ENCODE assay signal across 19 mouse cellular contexts in genomic region chr4:106054324-106054723, GRCm38 (mm10).
DNase-seq lines count a peak whose midpoint lies in the region; ATAC-seq and TF ChIP-seq lines count a peak whose summit lies in the region.
"Had no signal": no experiment of that assay in that cellular context is flagged by ENCODE, and none has a peak within 500 bp of the region (broad histone marks: within the 10 kb centered on the region; RNA-seq: fewer than 3 reads in every experiment).

No protein-coding gene starts in this region.

- H3K9me3 ChIP-seq in forebrain, postnatal 0 days (ENCODE audit: low read length), result no peaks in the 10 kb centered on the region
- no peaks in the 10 kb centered on the region for H3K9me3 ChIP-seq in forebrain, embryonic 14.5 days (replicated peaks; ENCODE audit: control insufficient read depth, low read length)
- H3K9me3 ChIP-seq in kidney, embryonic 16.5 days (ENCODE audit: low read length), result no peaks in the 10 kb centered on the region
- no peaks in the 10 kb centered on the region for H3K9me3 ChIP-seq in embryonic facial prominence, embryonic 10.5 days
- H3K9me3 ChIP-seq: embryonic facial prominence, embryonic 12.5 days; kidney, embryonic 15.5 days; neural tube, embryonic 13.5 days; stomach, embryonic 15.5 days had no signal

- TF ChIP-seq POLR2A in kidney, adult 2 months (IDR thresholded peaks at IDR 0.05; ENCODE audit: low read depth, low read length), result no peak

- no peak overlapping the region for H3K27ac ChIP-seq in forebrain, postnatal 0 days (ENCODE audit: low read depth, low read length)
- H3K27ac ChIP-seq in forebrain, embryonic 14.5 days (ENCODE audit: low read depth, low read length), result no peak overlapping the region
- no peak overlapping the region for H3K27ac ChIP-seq in kidney, adult 2 months (ENCODE audit: insufficient read depth, low read depth, low read length)
- no peak overlapping the region for H3K27ac ChIP-seq in kidney, embryonic 16.5 days (ENCODE audit: low read length)
- H3K27ac ChIP-seq in embryonic facial prominence, embryonic 10.5 days (replicated peaks), result no peak overlapping the region
- H3K27ac ChIP-seq: embryonic facial prominence, embryonic 12.5 days; kidney, embryonic 15.5 days; neural tube, embryonic 13.5 days; stomach, embryonic 15.5 days had no signal

- WGBS in forebrain, postnatal 0 days, result 74% methylated on average over 7 of the region's 7 CpGs
- 88% methylated on average over 7 of the region's 7 CpGs for WGBS in forebrain, embryonic 14.5 days
- 70% methylated on average over 7 of the region's 7 CpGs for WGBS in kidney, adult 2 months
- 71% methylated on average over 7 of the region's 7 CpGs for WGBS in kidney, embryonic 16.5 days
- WGBS in embryonic facial prominence, embryonic 10.5 days, result 81% methylated on average over 7 of the region's 7 CpGs

- no peak overlapping the region for H3K9ac ChIP-seq in forebrain, postnatal 0 days
- no peak overlapping the region for H3K9ac ChIP-seq in forebrain, embryonic 14.5 days (ENCODE audit: low read length)
- no peak overlapping the region for H3K9ac ChIP-seq in kidney, embryonic 16.5 days (replicated peaks; ENCODE audit: low read length)
- H3K9ac ChIP-seq: embryonic facial prominence, embryonic 12.5 days; kidney, embryonic 15.5 days; neural tube, embryonic 13.5 days; stomach, embryonic 15.5 days had no signal

- H3K4me2 ChIP-seq in forebrain, postnatal 0 days (ENCODE audit: low read depth), result no peak overlapping the region
- H3K4me2 ChIP-seq in forebrain, embryonic 14.5 days (ENCODE audit: low read length), result no peak overlapping the region
- H3K4me2 ChIP-seq in kidney, embryonic 16.5 days (replicated peaks; ENCODE audit: low read depth, low read length), result no peak overlapping the region
- H3K4me2 ChIP-seq: embryonic facial prominence, embryonic 12.5 days; kidney, embryonic 15.5 days; neural tube, embryonic 13.5 days; stomach, embryonic 15.5 days had no signal

- H3K79me2 ChIP-seq in C2C12 (ENCODE audit: control insufficient read depth, insufficient read depth), result no peaks in the 10 kb centered on the region

- no peak overlapping the region for H3ac ChIP-seq in C2C12 (ENCODE audit: control insufficient read depth, insufficient read length, low read depth)

- H3K4me3 ChIP-seq in forebrain, postnatal 0 days (ENCODE audit: low read depth, low read length), result no peak overlapping the region
- no peak overlapping the region for H3K4me3 ChIP-seq in forebrain, embryonic 14.5 days (ENCODE audit: low read depth, low read length)
- H3K4me3 ChIP-seq in kidney, adult 2 months (ENCODE audit: insufficient read depth, low read depth, low read length), result no peak overlapping the region
- no peak overlapping the region for H3K4me3 ChIP-seq in kidney, embryonic 16.5 days (ENCODE audit: low read length)
- no peak overlapping the region for H3K4me3 ChIP-seq in C2C12 (ENCODE audit: insufficient read depth, poor library complexity, severe bottlenecking)
- H3K4me3 ChIP-seq in embryonic facial prominence, embryonic 10.5 days, result no peak overlapping the region
- H3K4me3 ChIP-seq: embryonic facial prominence, embryonic 12.5 days; kidney, embryonic 15.5 days; neural tube, embryonic 13.5 days; stomach, embryonic 15.5 days had no signal

- no peaks in the 10 kb centered on the region for H3K4me1 ChIP-seq in forebrain, postnatal 0 days (ENCODE audit: insufficient read depth)
- H3K4me1 ChIP-seq in forebrain, embryonic 14.5 days (ENCODE audit: control insufficient read depth, insufficient read depth, low read length), result no peaks in the 10 kb centered on the region
- H3K4me1 ChIP-seq in kidney, adult 2 months (ENCODE audit: control insufficient read depth, insufficient read depth, low read length), result no peaks in the 10 kb centered on the region
- H3K4me1 ChIP-seq in kidney, embryonic 16.5 days (ENCODE audit: insufficient read depth, low read length), result 0 out of 2 replicates have a peak, but pooled peaks cover 5% of the 10 kb centered on the region
- H3K4me1 ChIP-seq in embryonic facial prominence, embryonic 10.5 days, result peaks cover 12% of the 10 kb centered on the region
- H3K4me1 ChIP-seq: neural tube, embryonic 13.5 days; stomach, embryonic 15.5 days had no signal

- H3K79me3 ChIP-seq in C2C12 (ENCODE audit: low read depth), result no peaks in the 10 kb centered on the region

- no peak for ATAC-seq in forebrain, postnatal 0 days
- ATAC-seq in forebrain, embryonic 14.5 days, result no peak
- no peak for ATAC-seq in kidney, embryonic 16.5 days (ENCODE audit: low FRiP score, low TSS enrichment)
- no peak for ATAC-seq in erythroid progenitor cell, adult 5-6 weeks (replicated peaks; ENCODE audit: low FRiP score, poor library complexity, severe bottlenecking)
- ATAC-seq: hindbrain, embryonic 16.5 days had no signal

- TF ChIP-seq CTCF in forebrain, postnatal 0 days (IDR thresholded peaks at IDR 0.05; ENCODE audit: low read depth), result peak; percentile 40
- TF ChIP-seq CTCF in kidney, adult 2 months (conservative IDR thresholded peaks at IDR 0.05; ENCODE audit: insufficient read depth, insufficient read length, low read depth, low read length), result 0 out of 2 replicates have a peak, but pooled peaks have one; percentile 22
- no peak for TF ChIP-seq CTCF in C2C12 (IDR thresholded peaks at IDR 0.05; ENCODE audit: control insufficient read depth, insufficient read depth, insufficient read length)

- H3K27me3 ChIP-seq in forebrain, postnatal 0 days (ENCODE audit: insufficient read depth, low read length), result no peaks in the 10 kb centered on the region
- H3K27me3 ChIP-seq in forebrain, embryonic 14.5 days (replicated peaks; ENCODE audit: control insufficient read depth, insufficient read depth, low read length), result no peaks in the 10 kb centered on the region
- no peaks in the 10 kb centered on the region for H3K27me3 ChIP-seq in kidney, adult 2 months (replicated peaks; ENCODE audit: control insufficient read depth, insufficient read depth, low read length)
- H3K27me3 ChIP-seq in kidney, embryonic 16.5 days (ENCODE audit: insufficient read depth, low read length), result no peaks in the 10 kb centered on the region
- H3K27me3 ChIP-seq in C2C12 (ENCODE audit: control insufficient read depth, insufficient read depth, insufficient read length), result no peaks in the 10 kb centered on the region
- H3K27me3 ChIP-seq in embryonic facial prominence, embryonic 10.5 days (replicated peaks; ENCODE audit: low read depth, poor library complexity, severe bottlenecking), result no peaks in the 10 kb centered on the region
- H3K27me3 ChIP-seq: embryonic facial prominence, embryonic 12.5 days; kidney, embryonic 15.5 days; neural tube, embryonic 13.5 days; stomach, embryonic 15.5 days had no signal

- no peak for DNase-seq in forebrain, postnatal 0 days
- no peak for DNase-seq in forebrain, embryonic 14.5 days (ENCODE audit: low spot score)
- DNase-seq in kidney, adult 2 months, result no peak
- DNase-seq in embryonic facial prominence, embryonic 10.5 days (ENCODE audit: low spot score), result peak; percentile 4
- DNase-seq: cerebellum, adult 11-12 months; cerebellum, postnatal 36 days; heart, postnatal 14 days; liver; lung, adult 18-20 months; thymus, postnatal 25 days had no signal

- no peaks in the 10 kb centered on the region for H3K36me3 ChIP-seq in forebrain, postnatal 0 days (ENCODE audit: insufficient read depth)
- no peaks in the 10 kb centered on the region for H3K36me3 ChIP-seq in forebrain, embryonic 14.5 days (ENCODE audit: control insufficient read depth, insufficient read depth, low read length)
- H3K36me3 ChIP-seq in kidney, adult 2 months (ENCODE audit: control insufficient read depth, insufficient read depth, low read length), result no peaks in the 10 kb centered on the region
- H3K36me3 ChIP-seq in kidney, embryonic 16.5 days (ENCODE audit: insufficient read depth, low read length), result no peaks in the 10 kb centered on the region
- no peaks in the 10 kb centered on the region for H3K36me3 ChIP-seq in C2C12 (ENCODE audit: control insufficient read depth, insufficient read depth)
- no peaks in the 10 kb centered on the region for H3K36me3 ChIP-seq in embryonic facial prominence, embryonic 10.5 days (replicated peaks)
- H3K36me3 ChIP-seq: embryonic facial prominence, embryonic 12.5 days; G1E; kidney, embryonic 15.5 days; neural tube, embryonic 13.5 days; stomach, embryonic 15.5 days had no signal

TF ChIP-seq in C2C12, 6 proteins besides CTCF, POLR2A, EP300 and RAD21:
- TF ChIP-seq MYOD1 (IDR thresholded peaks at IDR 0.05; ENCODE audit: control insufficient read depth, insufficient read length, low read depth) (peak; percentile 53), CEBPB (IDR thresholded peaks at IDR 0.05; ENCODE audit: low read depth) (no peak)
